Mouse (Mus musculus) G1E (cell line): ENCODE measurements around the gene Gm10197.

ENCODE experiments used
- CTCF ChIP-seq: IDR thresholded peaks from 2 replicates; pipeline ENCODE4 v1.5.1; 2012; ENCODE audit warnings: low read depth, low read length, inconsistent platforms, mixed read lengths
- TAL1 ChIP-seq: conservative IDR thresholded peaks from 2 replicates; pipeline ENCODE4 v1.6.1; 2012; ENCODE audit warnings: low read depth, low read length, inconsistent platforms, mixed read lengths

DNA sequence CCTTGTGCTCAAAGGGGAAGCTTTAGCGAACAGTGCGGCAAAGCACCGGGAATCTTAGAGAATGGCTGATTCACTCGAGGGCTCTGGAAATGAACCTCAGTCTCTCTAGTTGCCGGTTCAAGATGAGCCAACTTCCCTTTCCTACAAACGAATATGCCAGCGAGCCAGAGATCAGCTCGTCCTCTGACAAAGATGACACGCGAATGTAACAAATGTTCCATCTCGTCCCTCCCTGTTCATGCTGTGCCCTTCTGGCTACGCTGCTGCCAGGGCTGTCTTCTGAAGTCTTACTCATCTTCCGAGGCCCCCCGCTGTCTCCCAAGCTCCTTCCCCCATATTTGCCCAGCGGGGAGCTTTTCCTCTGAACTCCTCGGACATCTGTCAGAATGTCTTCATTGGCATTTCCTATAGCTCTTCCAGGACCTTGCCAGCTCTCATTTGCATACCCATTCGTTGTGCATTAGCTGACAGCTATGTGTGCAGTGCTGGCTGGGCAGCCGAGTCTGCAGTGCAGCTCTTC, 33.3 kb upstream of the Gm10197 start:
- no peak for TF ChIP-seq CTCF
- no peak for TF ChIP-seq TAL1
